Mouse (Mus musculus) frontal cortex, postnatal 10 days (tissue): ENCODE results near the gene Tmem209.
A peak's percentile ranks its signal among the peaks of the same experiment; 100 is the strongest.

Source experiments
- DNase-seq, 2 experiments: peaks; one replicate each; pipeline ENCODE4 v3.0.0; 2022; ENCODE audit warnings: low spot score in 2 of 2, mixed read lengths in 1 of 2

The Tmem209 gene

DNA sequence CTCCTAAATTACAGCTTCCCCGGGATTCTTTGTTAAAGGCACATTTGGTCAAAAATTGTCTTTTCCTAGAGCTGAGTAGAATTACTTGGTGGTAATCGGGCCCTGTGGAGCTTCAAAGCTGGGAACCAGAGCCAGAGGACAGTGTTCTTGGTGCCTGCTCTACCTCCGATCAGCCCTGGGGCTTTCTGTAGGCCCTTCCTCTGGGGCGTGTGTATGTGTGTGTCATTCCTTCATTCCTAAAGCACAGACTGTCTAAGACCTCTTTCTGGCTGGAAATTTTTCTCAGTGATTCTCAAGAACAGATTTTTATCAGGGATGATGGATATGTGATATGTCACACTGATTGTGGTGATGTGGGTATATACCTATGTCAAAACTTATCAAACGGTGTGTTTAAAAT is 29.2 kb upstream of the Tmem209 start:
- DNase-seq, result no peak

DNA sequence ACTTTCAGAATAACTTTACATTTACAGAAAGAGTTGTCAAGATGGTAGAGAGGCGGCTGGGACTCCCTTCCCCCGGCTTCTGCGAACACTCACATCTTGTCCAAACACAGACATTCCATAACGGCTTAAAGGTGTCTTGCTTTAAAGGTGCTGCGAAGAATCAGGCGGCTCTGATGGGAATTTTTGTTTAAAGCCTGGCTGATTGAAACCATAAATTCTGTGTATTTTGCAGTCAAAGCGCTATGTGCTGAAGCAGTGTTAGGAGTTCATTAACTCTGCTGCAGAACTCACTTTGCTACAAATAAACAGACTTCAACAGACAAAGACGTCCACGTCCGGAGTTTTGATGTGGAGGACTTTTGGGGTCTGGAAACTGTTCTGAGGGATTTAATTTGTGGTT is 28.7 kb upstream of the Tmem209 start:
- DNase-seq, result no peak

DNA sequence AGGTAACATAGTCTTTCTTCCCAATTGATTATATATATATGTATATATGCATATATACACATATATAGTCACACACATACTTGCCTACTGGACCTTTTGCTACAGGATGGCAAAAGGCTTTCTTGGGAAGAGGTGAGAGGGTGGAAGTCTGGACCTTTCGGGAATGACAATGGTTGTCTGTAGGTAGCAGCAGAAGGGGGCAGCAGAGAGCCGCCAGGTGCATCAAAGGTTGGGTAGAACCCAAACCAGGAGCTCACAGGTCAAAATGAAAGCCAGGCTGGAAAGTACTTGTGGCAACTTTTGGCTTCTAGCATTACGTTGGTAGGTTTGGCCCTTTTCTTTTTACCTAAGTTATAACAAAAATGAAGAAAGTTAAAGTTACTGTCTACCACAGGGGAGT is 25.8 kb upstream of the Tmem209 start:
- no peak for DNase-seq

DNA sequence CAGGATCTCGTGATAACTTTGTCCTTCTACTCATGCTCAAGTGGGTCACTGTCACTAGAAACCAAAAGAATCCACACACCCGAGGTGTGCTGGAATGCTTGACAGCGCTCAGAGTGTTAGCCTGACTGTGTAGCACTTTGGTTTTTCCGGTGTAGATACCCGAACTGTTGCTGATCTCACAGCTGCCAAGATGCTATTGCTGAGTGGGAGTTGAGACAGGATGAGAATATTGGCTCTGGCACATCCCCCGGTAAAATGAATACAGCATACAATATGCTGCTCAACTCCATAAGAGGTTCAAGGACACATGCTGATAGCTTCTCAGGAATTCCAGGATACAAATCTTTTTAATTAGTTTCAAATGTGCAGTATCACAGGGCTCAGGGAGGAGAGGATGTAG is 19.2 kb upstream of the Tmem209 start:
- no peak for DNase-seq

DNA sequence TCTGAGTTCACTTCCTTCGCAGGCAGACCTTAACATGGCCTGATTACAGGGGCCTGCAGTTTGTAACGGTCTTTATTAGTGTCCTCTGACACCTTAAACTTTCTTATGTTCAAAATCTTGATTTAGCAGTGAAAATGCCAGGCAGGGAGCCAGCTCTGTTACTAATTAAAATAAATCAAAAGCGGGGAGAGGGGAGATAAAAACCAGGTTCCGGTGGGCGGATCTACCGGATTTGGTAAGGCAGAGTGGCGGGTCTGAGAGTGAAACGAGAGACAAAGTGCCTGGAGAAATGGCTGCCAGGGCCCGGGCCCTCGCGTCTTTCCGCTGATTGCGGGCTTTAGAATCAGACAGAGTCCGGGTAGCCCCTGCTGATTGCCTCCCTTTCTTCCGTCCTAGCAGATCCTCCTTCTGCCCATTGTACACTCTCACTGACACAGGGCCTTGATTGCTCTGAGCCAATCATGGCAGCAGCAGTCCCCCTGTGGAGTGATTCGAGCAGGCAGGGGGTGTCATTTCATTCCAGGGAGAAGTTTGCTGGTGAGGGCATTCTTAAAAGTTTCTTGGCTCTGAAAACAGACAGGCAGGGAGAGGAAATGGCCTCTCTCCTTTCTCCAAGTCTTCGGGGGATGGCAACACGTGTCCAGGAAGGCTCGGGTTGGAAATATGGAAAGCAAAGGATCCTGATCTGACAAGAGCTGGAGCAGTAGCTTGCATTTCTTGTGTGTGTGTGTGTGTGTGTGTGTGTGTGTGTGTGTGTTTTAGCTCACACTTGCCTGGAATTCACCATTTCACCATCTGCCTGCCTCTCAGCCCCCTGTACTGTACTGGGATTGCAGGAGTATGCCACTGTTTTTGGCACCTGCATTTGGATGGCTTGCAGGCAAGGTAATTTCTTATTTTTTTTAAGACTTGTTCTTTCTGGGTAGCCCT is 17.3 kb upstream of the Tmem209 start:
- DNase-seq, result no peak

DNA sequence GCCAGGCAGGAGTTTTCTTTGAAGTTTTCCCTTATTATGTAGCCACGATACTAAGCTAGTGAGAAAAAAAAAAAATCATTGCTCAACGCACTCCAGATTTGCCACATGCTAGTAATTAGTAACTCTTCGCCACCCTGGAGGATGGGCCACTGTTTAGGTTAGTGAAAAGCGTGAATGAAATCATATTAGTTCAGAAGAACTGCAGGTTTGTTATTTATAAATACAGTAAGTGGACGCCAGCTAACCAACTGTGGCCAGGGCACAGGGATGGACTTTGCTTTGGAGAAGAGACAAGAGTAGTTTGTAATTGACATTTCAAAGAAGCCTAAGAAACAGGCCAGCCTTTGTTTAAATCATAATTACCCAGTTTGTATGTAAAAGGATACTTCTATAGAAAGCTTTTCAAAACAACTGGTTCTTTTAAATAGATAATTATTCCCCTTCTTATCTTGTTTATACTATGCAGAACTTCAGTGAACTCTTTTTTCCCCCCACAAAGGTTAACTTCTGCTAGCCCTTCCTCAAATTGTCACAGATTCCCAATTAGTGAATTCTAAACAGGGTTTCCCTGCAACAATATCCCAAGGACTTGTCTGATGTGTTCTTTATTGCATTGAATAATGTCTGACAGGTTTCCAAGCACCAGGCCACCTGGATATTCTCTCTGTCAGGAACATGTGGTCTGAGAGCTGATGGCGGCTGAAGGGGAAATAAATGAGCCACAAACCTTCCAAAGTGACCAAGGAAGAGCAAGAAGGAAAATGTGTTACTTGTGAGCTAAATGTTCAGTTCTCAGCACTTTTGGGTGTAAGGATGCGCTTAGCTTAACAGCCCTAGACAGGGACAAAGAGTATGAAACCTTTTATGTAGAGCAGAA is 16.1 kb upstream of the Tmem209 start:
- DNase-seq, result no peak

DNA sequence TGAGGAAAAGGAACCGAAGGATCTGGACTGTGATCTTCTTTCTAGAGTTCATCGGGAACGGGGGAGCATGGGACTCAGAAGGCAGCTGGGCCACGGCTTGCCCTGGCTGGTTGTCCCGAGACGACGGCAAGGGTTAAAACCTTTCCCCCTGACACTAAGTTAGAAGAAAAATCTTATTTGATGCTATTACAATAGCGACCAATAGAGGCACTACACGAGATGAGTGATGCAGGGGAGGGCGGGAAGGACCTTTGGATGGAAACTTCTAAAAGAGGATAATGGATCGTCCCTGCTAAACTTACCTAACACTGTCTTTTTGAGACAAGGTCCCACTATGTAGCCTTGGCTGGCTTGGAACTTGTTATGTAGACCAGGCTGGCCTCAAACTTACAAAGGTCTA is 10.8 kb upstream of the Tmem209 start:
- DNase-seq, result no peak

DNA sequence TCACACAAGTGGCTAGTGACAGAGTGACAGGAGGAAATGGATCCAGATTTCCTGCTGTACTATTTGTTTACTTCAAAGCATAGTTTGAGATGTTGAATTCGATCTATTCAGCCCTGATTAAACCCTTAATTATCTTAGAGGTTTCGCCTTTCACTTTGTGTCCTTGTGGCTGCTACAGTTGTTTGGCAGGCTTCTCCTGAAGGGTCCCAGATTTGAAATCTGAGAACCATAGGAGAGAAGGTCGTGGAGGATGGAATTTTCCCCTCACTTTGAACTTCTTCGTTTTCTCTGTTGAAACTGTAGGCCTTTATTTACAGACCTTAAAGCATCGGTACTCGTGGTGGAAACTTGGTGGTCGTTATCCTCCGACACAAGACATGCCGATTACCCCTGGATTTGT is 4.7 kb upstream of the Tmem209 start:
- no peak for DNase-seq

DNA sequence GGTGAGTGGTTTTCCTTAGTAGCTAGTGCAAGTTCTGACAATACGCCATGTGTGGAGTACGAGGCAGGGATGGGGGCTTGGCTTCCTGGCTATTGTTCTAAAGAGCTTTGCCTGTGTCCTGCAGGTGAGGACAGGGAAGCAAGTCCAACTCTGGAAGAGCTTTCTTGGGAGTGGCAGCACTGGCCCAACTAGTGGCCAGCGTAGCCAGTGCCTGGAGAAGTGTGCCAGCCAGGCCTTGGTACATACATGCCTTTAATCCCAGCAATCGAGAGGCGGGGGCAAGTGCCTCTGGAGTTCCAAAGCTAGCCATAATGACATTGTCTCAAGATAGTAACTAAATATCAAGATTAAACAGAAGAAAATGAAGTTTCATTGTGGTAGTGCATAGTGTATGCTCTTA is 708 bp upstream of the Tmem209 start:
- DNase-seq, result peak in 1 of 2 experiments; percentile 18

DNA sequence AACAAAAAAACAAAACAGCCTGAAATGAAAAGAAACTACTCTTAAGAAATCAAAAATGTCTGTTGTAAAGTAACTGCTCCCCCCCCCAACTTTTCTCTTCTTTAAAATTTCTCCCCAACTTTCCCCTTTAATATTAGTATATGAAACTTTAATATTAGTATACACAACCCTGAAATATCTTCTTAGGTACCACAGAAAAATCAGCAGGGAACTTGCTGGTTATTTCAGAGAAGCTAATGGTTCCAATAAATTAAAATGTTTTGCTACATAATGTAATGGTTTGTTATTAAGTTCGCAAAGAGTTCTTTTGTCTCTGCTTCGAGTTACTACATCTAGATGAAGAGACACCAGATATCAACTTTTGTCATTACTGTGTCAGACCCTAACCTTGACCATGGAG is 759 bp downstream of the Tmem209 start:
- no peak for DNase-seq

DNA sequence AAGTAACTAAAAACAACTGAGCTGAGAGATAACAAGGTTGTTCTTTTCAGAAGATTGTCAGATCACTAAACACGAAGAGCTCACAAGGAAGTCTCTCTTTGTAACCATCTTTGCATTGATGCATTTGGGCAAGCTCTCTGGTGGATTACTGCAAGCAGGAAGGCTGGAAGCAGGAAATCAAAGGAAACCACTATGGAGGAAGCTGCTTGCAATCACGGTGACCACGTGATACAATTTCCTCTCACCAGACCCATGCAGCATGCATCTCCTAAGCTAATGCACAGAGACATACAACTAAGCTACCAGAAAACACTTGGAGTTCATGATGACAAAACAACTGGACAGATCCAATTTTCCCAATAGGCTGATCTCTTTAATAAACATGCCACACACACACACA is 10.5 kb downstream of the Tmem209 start:
- DNase-seq, result no peak

DNA sequence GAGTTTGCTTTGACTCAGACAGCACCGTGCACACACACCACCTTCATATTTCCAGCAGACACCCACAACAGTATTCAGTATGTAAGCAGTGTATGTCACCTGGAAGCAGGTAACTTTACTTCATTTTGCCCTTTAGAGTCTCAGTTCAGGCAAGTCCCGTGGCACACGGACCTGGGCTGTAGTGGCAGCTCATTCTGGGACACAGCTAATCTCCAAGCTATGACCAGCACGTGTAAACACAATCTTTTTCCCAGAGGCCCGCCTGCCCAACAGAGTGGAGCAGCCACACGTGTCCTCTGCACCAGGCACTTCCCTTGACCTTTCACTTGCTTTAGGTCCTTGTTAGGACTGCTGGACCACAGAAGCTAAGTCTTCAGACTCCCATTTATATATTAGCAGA is 23.1 kb downstream of the Tmem209 start:
- DNase-seq, result no peak

DNA sequence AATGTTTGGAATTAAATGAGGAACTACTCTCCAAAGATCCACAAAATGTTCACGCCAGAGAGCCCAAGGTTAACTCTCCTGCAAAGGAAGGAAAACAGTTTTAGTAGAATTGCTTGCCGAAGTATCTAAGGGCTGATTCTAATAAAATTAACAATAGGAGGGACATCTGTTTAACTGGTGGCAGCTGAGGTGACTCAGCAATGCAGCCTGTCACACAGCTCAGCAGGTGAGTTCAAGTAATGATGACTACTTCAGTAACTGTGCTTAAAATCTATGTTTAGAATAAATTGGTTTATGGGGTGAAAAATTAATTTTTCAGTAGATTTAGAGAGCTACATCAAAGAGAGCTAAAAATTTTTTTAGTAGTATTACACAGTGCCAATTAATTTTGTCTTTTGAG is 26.7 kb downstream of the Tmem209 start:
- DNase-seq, result no peak

DNA sequence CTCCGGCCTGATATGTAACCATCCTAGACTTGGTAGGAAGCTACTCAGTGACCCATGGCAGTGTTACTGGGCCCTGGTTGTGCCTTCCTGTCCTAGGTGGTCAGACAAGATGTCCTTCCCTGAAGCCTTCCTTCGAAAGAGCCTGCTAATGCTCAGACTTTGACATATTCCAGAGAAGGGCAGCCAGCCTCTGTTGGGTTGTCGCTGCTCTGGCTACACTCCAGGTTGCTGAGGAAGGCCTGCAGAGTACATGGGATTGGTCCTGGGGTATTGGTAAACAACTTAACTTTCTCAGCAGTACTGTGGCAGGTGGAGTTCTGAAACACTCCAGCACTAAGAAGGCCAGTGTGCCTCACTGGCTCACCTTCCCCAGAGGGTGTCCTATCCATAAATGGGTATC is 30.2 kb downstream of the Tmem209 start:
- DNase-seq, result no peak

DNA sequence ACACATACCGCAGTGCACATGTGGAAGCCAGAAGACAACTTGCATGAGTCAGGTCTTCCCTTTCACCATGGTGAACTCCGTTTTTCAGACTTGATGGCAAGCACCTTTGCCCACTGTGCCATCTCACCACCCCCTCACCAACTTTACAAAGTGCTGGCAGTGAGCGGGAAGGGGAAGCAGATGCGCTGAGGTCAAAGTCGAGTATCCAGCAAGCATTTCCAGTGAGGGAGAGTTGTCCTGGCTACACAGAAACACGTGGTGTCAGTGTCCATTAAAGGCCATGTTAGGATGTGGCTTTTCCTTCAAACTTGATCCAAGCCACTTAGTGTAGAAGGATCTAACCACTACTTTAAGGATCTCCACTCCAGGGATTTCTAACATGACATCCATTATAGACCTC is 31.8 kb downstream of the Tmem209 start:
- DNase-seq, result no peak

DNA sequence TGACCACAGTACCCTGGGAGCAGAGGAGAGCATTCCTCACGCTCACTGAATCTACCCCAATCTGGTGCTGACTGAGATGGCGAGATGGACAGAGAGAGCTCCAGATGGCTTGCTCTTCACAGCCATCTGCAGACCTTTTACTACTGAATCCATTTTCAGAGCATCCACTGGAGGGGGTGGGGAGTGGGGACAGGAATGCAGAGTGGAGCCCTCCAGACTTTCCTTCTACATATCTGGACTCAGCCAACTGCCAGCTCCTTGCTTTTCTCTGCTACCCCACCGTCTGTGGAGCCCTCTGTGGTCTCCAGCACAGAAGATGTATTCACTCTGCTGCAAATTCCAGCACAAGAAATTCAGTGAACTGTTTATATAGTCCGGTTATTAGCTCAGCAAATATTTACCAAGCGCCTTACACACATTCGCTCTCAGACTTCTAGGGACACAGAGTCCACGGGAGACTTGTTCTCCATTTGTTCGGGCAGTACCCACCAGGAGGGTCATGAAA is 32.3 kb downstream of the Tmem209 start:
- no peak for DNase-seq

DNA sequence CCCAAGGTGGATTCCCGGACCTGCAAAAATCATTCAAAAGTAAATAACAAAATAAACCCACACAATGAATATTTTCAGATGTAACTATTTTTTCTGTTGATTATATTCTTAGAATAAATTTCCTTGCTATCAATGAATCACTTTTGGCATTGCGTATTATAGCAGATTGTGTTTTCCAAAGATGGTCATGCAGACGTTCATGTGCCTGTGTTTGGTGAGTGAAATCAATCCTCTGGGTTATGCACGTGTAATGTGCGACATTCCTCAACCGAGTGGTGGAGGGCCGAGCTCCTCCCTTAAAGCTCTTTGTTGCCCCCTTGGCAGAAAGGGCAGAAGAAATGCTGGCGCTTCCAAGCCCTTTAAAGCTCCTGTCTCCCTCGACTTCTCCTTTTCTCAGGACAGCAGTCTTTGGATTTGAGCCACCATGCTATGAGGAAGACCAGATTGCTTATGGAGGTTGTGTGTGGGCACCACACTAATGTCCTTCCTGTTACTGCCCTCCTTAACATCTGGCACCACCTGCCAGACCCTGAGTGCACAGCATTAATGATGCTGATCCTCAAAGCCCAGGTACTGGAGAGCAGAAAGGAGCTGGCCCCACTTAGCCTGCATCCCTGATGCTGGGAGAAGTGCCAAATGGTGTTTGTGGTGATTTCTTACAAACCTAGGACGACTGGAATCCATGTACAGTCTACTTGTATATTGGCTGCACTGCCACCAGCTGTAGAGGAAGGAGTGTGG is 33.4 kb downstream of the Tmem209 start:
- no peak for DNase-seq

DNA sequence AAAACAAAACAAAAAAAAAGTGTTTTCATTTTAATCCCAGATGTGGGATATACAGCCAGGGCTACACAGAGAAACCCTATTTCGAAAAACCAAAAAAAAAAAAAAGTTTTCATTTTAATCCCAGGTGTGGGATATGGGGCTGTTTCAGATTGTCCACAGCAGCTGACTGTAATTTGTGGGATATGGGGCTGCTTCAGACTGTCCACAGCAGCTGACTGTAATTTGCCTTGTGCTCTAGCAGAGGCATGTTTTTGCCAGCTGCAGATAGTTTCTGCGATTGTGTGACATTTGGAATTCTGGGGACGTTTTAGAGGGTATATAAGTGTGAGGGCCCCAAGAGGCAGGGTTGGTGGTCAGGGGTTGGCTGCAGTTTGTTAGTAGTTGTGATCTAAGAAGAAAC is 37.9 kb downstream of the Tmem209 start:
- no peak for DNase-seq

DNA sequence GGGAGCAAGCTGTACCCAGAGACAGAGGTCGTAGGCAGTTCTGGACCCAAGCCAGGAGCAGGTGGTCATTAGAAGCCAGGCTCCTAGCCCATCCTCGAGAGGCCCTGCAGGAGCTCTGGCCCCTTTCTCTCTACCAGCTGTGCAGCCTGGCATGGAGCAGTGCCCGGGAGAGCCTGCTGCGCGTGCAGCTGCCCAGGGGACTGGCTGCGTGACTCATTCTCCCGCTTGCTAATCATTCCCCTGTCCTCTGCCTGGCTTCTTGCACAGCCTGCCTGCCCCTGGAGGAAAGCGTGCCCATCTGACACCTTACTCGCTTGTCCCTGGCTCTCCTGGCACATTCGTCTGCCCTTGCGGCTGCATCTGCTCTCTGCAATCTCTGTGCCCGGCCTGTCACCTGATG is 40.2 kb downstream of the Tmem209 start:
- DNase-seq, result peak; percentile 33 to 39

DNA sequence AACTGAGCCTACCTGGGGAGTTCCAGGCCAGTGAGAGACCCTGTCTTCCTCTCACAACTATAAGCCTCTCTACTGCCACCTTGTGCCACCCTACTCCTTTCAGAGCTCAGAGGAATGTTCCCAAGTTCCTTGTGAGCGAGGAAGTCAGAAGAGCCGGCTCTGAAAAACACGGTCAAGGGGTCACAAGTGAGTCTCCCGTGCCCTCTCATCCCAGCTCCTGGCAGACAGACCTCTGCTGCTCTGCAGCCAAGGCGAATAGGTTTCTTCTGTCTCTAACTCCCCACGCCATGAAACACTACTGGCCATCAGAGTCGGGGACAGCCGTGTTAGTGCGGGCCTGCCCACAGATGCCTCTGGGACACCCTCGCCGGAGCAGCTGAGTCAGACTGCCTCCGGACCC is 40.9 kb downstream of the Tmem209 start:
- DNase-seq, result peak in 1 of 2 experiments; percentile 47

DNA sequence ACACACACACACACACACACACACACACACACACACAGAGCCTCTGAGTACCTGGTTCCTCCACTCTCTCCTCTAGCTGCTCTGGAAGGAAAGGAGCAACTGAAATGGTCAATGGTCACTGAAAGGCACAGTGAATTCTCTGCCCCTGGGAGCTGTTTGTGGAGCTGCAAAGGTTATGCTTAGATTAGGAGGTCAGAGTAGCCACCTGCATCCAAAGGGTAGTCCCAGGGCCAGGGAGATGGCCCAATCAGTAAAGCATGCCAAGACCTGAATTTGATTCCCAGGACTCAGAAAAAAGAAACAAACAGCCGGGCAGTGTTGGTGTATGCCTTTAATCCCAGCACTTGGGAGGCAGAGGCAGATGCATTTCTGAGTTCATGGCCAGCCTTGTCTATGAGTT is 41.5 kb downstream of the Tmem209 start:
- no peak for DNase-seq

DNA sequence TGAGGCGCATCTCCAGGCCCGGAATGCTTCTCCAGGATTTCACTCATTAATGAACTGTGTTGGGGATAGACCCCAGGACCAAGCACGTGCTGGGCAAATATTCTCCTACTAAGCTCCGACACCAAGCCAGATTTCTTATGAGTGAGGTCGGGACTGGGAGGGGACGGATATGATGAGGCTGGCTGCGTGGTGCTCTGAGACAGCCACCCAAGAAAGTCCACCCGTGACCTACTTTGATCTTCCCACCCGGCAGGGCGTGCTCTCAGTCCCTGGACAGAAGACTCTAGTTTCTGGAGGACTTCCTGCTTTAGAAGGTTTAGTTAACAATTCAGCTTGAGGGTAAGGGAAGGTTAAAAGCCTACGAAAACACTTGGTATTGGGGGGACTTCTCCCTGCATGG is 44.0 kb downstream of the Tmem209 start:
- no peak for DNase-seq
